Mouse (Mus musculus): ENCODE results near the gene Sart1. TPM values are rescaled to one million over a fixed set of nuclear protein-coding genes. Genes with fewer than 3 reads are reported as not detected.
"Not testable (repeated sequence)": the region's sequence is repeated elsewhere in the genome, so short reads cannot be mapped to it uniquely, and the experiment has no call there.

Gene Sart1
- total RNA-seq, 1 experiment from 2014 or later = 75.2 TPM

DNA sequence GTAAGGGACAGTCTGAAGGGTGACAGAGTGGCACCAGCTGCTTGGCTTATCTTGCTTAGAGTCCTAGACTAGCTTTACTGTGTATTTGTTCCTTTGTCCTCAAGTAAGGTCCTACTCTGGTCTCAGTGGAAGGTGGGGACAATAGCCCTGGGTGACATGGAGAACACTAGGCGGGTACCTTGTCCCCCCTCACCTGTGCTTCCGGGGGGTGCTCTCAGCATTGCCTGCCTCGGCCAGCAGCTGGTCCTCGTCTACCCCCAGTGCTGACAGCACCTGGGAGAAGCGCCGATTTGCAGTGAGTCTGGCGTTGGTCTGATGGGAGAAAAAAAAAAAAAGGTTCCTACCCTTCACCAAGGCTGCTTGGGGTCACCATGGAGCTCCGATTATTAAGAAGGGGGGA is 1.9 kb upstream of the Sart1 start:
- no peak for ATAC-seq (replicated peaks in 1 of 2; ENCODE audit: insufficient read depth in 1 of 2, low FRiP score in 2 of 2, low TSS enrichment in 1 of 2, low read depth in 1 of 2, poor library complexity in 2 of 2, severe bottlenecking in 2 of 2)

DNA sequence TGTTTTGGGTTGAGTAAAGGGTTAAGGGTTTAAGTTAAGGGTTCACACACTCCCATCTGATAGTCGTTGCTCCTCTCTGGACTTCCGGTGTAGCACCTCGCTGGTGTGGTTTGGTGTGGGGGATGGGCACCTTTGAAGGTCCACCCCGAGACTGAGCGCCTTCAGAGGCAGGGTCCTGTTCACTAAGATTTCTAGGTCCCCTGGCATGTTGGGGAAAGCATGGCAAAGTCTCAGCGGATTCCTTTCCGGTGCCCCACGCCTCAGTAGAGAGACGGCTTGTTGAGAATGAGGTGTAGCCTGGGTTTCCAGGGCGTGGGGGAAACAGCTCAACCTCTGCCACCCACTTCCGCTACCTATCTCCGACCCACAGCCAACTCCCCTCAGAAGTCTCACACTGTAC is 1.1 kb upstream of the Sart1 start:
- ATAC-seq (replicated peaks in 1 of 2; ENCODE audit: insufficient read depth in 1 of 2, low FRiP score in 2 of 2, low TSS enrichment in 1 of 2, low read depth in 1 of 2, poor library complexity in 2 of 2, severe bottlenecking in 2 of 2) = peak; percentile 18 to 48

DNA sequence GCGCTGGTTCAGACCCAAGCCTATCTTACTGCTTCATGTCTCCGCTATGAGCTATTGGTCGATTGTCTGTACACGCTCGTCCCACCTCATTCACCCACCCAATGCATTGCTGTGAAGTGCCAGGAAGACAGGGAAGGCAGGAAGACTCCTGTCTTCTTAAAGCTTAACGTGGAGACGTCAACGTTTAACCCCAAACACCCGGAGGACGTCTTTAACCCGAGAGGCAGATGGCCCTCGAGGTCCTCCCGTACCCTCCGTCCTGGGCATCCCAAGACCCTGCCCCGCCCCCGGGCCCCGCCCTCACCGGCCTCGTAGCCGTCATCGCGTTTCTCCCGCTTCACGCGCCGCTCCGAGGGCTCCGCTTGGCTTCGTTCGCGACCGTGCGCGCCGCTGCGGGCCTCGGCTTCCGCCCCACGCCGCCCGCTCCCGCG is 477 bp downstream of the Sart1 start:
- ATAC-seq (replicated peaks in 1 of 2; ENCODE audit: insufficient read depth in 1 of 2, low FRiP score in 2 of 2, low TSS enrichment in 1 of 2, low read depth in 1 of 2, poor library complexity in 2 of 2, severe bottlenecking in 2 of 2) = no peak

DNA sequence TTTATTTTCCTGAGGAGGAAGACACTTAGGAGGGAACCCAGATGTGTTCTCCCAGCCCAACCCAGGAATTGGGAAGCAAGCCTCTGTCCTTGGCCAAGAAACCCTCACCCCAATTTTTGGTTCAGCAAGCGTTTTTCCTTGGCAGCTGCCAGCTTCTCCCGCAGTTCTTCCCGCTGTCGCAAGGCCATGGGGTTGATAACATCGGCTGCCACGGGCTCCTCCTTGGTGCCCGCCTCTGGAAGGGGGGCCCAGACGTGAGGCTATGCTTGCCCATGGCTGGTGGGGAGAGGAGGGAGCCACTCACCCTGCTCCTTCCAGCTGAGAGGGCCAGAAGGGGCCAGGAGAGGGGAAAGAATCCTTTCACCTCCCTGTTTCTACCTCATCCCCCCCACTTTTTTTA is 3.8 kb downstream of the Sart1 start:
- no peak for ATAC-seq (replicated peaks in 1 of 2; ENCODE audit: insufficient read depth in 1 of 2, low FRiP score in 2 of 2, low TSS enrichment in 1 of 2, low read depth in 1 of 2, poor library complexity in 2 of 2, severe bottlenecking in 2 of 2)

DNA sequence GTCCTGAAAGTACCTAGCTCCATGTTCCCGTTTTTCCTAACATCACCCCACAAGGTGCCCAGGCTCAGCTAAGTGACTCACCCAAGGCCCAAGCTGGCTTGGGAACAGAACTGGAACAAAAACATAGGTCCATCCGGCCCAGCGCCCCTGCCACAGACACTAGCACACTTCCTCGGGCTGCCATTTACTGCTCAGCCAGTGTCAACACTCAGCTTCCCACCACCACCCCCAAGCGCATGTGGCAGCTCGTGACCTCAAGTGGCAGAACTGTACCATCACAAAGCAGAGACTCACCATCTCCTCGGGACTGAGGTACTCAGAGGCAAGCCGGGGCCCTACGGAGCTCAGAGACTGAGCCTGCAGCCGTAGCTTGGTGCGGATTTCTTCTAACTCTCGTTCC is 5.2 kb downstream of the Sart1 start:
- no peak for ATAC-seq (replicated peaks in 1 of 2; ENCODE audit: insufficient read depth in 1 of 2, low FRiP score in 2 of 2, low TSS enrichment in 1 of 2, low read depth in 1 of 2, poor library complexity in 2 of 2, severe bottlenecking in 2 of 2)

DNA sequence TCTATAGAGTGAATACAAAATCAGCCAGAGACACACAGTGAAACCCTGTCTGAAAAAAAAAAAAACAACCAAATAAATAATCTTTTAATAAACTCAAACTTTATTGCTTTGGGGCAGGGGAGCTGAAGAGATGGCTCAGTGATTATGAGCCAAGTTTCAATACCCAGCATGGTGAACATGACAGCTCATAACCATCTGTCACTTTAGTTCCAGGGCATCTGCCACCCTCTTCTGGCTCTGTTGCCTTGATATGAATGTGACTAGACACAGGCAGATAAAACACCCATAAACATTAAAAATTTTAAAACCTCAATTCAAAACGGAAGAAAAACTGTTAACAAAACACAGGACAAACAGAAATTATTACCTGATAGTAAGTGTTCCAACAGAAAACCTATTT is 11.1 kb downstream of the Sart1 start:
- ATAC-seq (replicated peaks in 1 of 2; ENCODE audit: insufficient read depth in 1 of 2, low FRiP score in 2 of 2, low TSS enrichment in 1 of 2, low read depth in 1 of 2, poor library complexity in 2 of 2, severe bottlenecking in 2 of 2) = no peak

DNA sequence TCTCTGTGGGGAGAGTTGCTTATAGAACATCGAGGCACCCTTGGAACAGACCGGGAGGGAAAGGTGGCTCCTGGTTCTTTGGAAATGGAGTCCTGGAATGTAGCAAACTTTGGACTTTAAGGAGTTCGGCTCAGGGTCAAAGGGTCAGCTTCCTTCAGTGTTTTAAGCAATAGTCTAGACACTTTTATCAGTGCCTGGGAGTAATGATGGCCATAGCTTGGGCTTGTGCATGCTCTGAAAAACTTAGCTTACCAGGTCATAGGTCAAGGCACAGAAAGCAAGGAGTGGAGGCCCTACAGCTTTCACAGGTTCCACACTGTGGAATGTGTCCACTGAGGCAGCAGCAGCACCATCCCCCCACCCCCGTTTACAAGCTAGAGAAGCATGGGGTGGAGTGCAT is 13.8 kb downstream of the Sart1 start:
- ATAC-seq (replicated peaks in 1 of 2; ENCODE audit: insufficient read depth in 1 of 2, low FRiP score in 2 of 2, low TSS enrichment in 1 of 2, low read depth in 1 of 2, poor library complexity in 2 of 2, severe bottlenecking in 2 of 2) = no peak

DNA sequence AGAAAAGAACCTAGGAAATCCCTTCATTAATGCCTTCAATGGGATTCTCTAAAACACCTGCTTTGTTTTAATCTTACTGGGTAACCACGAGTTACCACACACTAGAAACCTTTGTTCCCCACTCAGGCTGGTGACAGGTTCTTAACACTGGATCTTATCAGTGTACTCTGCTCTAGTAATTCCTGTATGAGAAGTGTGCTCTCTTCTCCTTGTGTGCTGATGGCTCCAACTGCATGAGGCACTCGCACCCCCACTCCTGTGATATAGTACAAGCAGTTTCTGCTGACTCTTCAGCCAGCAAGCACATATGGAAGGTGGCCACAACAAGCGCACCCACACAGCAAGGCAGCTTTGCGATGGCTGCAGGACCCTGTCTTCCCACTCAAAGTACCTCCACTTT is 14.3 kb downstream of the Sart1 start:
- ATAC-seq (replicated peaks in 1 of 2; ENCODE audit: insufficient read depth in 1 of 2, low FRiP score in 2 of 2, low TSS enrichment in 1 of 2, low read depth in 1 of 2, poor library complexity in 2 of 2, severe bottlenecking in 2 of 2) = no peak

DNA sequence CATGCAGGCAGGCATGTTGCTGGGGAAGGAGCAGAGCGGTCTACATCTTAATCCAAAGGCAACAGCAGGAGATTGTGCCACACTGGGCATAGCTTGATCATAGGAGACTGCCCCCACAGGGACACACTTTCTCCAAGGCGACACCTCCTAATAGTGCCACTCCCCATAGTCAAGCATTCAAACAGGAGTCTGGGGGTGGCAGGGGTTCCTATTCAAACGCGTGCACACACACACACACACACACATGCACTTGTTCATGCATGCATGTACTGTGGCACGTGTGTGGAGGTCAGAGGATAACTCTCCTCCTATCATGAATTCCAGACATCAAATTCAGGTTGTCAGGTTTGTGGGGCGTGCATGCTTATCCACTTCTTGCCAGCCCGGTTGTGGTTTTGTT is 15.8 kb downstream of the Sart1 start:
- ATAC-seq (replicated peaks in 1 of 2; ENCODE audit: insufficient read depth in 1 of 2, low FRiP score in 2 of 2, low TSS enrichment in 1 of 2, low read depth in 1 of 2, poor library complexity in 2 of 2, severe bottlenecking in 2 of 2) = no peak

DNA sequence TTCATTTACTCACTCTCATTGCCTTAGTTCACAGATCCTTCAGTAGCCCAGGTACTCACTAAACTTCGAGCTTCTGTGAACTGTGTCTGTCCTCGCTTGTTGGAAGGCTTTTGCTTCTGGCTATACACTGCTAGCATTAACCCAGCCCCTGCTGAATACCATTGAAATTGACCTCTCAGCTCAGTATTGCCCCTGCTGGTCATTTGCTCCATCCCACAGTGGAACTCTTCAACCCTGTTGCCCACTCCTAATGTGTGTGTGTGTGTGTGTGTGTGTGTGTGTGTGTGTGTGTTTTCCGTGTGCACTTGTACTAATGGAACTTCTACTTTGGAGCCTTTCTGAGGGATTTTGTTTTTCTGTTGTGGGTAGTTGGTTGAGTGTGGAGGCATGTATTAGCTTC is 17.6 kb downstream of the Sart1 start:
- ATAC-seq (replicated peaks in 1 of 2; ENCODE audit: insufficient read depth in 1 of 2, low FRiP score in 2 of 2, low TSS enrichment in 1 of 2, low read depth in 1 of 2, poor library complexity in 2 of 2, severe bottlenecking in 2 of 2) = no peak

DNA sequence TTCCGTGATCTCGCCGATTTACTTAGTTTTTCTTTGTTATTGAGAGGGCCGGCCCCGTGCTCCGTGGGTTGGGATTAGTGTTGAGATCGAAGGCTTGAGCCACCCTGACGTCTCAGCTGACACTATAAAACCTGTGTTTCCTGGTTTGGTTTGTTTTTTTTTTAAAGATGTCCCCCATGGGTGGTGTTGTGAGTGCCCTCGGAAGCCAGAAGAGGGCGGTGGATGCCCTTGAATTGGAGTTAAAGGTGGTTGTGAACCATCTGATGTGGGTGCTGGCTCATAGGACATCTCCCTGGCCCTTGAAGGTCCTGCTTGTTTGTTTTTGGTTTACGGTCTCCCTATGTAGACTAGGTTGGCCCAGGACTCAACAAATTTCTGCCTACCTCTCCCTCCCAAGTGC is 21.0 kb downstream of the Sart1 start:
- ATAC-seq (replicated peaks in 1 of 2; ENCODE audit: insufficient read depth in 1 of 2, low FRiP score in 2 of 2, low TSS enrichment in 1 of 2, low read depth in 1 of 2, poor library complexity in 2 of 2, severe bottlenecking in 2 of 2) = no peak

DNA sequence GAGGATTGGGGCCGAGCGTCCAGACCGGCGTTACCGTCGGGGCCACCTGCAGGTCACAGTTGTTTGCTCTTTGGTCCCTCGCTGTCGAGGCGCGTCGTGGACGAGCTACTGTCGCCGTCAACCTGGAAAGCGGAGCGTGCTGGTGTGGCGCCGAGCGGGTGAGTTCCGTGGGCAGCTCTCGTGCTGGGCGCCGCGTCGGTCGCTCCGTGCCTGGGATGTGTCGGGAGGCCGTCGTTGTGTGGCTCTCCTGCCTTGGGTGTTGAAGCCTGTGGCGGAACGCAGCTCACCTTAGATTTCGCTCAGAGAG is 21.5 kb downstream of the Sart1 start, which contains the start of gene Banf1:
Gene Banf1, minus strand, starts transcription at position 116 of the 307 bp plus-strand sequence.
- peak in 1 of 2 experiments; percentile 12; a peak in 1 of 4 replicates for ATAC-seq (replicated peaks in 1 of 2; ENCODE audit: insufficient read depth in 1 of 2, low FRiP score in 2 of 2, low TSS enrichment in 1 of 2, low read depth in 1 of 2, poor library complexity in 2 of 2, severe bottlenecking in 2 of 2)

DNA sequence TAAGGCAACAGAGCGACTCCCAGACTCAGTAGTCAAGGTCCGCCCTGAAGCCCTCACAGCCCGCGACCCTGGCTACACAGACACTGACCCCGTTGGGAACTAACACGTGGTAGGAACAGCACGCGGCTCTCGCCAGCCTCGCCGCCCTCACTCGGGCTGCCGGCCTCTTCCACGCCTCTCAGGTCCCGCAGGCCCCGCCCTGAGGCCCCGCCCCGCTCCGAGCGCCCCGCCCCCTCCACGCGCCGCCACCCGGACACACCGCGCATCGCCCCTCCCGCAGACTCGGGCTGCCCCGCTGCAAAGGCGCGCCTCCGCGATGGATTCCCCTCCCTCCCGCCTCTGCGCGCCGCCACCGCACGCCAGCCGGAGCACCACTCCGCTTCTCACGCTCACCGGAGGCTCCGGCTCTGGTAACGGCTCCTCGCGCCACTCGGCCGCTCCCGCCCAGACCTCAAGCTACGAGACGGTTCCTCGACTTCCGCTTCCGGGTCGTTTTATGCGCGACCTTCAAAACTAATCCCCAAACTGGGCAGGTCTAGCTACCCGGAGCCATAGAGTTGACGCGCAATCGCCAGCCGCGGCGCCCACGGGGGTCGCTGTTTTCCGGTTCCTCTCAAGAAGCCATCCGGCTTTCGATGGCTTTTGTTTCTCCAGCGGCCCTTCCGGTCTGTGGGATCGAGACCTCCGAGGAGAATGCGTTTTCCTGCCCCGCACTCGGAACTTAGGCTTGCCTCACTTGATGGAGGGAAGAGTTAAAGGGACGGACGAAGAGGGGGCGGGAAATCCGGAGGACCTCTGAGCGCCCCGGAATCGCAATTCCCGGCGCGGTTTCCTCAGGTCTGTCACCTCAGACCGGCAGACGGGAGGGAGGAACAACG is 22.1 kb downstream of the Sart1 start, which contains the start of gene Eif1ad:
Gene Eif1ad, plus strand, starts transcription at position 567 of the 878 bp plus-strand sequence.
- ATAC-seq (replicated peaks in 1 of 2; ENCODE audit: insufficient read depth in 1 of 2, low FRiP score in 2 of 2, low TSS enrichment in 1 of 2, low read depth in 1 of 2, poor library complexity in 2 of 2, severe bottlenecking in 2 of 2) = peak; percentile 83

DNA sequence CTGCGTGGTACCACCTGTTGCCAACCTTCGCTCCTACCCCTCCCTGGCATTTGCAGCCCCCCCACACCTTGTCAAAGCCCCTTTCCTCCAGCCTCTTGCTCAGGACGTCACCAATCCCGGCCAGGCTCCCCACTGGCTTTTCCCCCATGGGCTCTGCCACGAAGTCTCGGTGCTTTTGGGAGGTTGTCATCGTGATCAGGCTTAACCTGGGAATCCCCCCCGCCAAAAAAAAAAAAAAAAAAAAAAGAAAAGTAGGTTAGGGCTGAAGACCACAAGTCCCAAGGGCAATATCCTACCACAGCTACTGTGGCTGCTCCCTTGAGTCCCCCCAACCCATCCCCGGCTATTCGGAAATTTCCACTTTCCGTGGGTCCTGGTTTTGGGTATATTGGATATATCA is 22.8 kb downstream of the Sart1 start:
- ATAC-seq (replicated peaks in 1 of 2; ENCODE audit: insufficient read depth in 1 of 2, low FRiP score in 2 of 2, low TSS enrichment in 1 of 2, low read depth in 1 of 2, poor library complexity in 2 of 2, severe bottlenecking in 2 of 2) = no peak

DNA sequence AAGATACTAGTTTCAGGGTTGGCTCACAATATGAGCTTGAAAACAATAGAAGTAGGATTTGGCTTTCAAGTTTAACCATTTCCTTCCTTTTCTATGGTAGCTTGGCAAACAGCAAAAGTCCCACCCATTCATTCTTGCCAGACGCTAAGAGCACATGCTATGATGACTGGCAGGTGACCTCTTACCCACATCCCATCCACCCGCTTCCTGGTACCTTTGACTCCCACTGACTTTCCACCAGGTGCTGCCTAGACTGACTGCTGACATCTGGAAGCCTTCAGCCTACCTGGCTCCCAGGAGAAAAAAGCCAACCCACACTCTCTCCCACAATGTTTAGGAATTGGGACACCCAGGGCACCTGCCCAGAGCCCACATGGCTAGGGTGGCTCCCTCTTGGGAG is 24.4 kb downstream of the Sart1 start:
- no peak for ATAC-seq (replicated peaks in 1 of 2; ENCODE audit: insufficient read depth in 1 of 2, low FRiP score in 2 of 2, low TSS enrichment in 1 of 2, low read depth in 1 of 2, poor library complexity in 2 of 2, severe bottlenecking in 2 of 2)

DNA sequence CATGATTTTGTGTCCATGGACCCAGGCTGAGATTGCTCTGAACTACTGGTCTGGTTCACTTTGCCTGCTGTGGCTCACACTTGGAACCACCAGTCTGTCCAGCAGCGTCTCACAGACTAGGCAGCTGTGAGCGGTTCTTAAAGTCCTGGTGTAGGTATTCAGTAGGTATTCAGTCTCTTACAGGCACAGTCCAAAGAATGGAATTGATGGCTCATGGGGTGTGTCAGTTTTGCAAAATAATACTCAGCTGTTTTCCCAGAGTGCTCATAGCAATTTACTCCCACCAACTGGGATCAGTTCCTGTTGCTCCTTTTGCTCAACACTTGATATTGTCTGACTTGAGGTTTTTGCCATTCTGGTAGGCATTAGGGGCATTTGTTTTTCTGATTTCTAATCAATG is 26.3 kb downstream of the Sart1 start:
- no peak for ATAC-seq (replicated peaks in 1 of 2; ENCODE audit: insufficient read depth in 1 of 2, low FRiP score in 2 of 2, low TSS enrichment in 1 of 2, low read depth in 1 of 2, poor library complexity in 2 of 2, severe bottlenecking in 2 of 2)

DNA sequence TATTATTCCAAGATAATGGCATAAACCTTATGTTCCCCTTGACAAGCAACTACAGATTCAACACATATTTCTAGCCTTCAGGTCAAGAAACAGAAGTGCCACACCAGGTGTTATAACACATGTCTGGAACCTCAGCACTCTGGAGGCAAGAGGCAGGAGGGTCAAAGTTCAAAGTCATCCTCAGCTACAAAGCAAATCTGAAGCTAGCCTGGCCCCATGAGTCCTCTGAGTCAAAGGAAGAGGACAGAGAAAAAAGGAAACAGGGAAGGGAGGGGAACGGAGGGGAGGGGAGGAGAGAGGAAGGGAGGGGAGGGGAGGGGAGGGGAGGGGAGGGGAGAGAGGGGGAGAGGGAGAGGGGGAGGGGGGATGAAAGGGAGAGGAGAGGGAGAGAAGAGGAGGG is 32.4 kb downstream of the Sart1 start:
- ATAC-seq (replicated peaks in 1 of 2; ENCODE audit: insufficient read depth in 1 of 2, low FRiP score in 2 of 2, low TSS enrichment in 1 of 2, low read depth in 1 of 2, poor library complexity in 2 of 2, severe bottlenecking in 2 of 2) = no peak

DNA sequence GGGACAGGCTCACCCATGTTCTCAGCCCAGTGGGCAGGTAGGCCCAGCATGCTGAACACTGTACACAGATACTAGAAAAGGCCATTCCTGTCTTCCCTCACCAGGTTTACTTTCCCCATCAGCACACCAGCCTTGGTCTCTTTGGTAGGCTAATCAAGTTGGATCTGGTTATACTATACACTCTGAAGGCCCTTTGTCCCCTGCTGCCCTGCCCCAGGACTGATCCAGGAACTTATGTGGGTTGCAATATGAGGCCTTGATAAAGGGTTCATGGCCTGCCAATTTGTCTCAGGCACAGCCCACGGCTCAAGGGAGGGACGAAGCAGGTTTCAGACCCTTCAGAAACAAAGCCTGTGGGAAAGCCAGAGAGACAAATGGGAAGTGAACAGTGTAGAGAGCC is 34.9 kb downstream of the Sart1 start:
- no peak for ATAC-seq (replicated peaks in 1 of 2; ENCODE audit: insufficient read depth in 1 of 2, low FRiP score in 2 of 2, low TSS enrichment in 1 of 2, low read depth in 1 of 2, poor library complexity in 2 of 2, severe bottlenecking in 2 of 2)

DNA sequence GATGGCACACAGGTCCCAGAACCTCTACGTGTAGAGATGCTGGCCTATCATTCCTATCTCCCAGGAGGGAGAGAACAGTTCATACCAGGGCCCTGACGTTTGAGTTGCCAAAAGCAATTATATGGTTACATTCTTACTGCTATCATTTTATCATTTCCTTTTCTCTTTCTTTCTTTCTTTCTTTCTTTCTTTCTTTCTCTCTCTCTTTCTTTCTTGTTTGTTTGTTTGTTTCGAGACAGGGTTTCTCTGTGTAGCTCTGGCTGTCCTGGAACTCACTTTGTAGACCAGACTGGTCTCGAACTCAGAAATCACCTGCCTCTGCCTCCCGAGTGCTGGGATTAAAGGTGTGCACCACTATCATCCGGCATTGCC is 39.0 kb downstream of the Sart1 start, which contains the start of gene Cst6:
Gene Cst6, minus strand, starts transcription at position 73 of the 372 bp plus-strand sequence.
- not testable (repeated sequence) for ATAC-seq (replicated peaks in 1 of 2; ENCODE audit: insufficient read depth in 1 of 2, low FRiP score in 2 of 2, low TSS enrichment in 1 of 2, low read depth in 1 of 2, poor library complexity in 2 of 2, severe bottlenecking in 2 of 2)
